Mouse (Mus musculus) liver, postnatal 0 days (tissue): ENCODE data around the gene Rapgef2. TPM values are rescaled to one million over a fixed set of nuclear protein-coding genes. Genes with fewer than 3 reads are reported as not detected.

Experiments
- ATAC-seq: fragments of 200-750 bp; cut with Nextera tagmentation; 2 replicates; pipeline ENCODE4 v1.8.0; 2017; ENCODE audit warnings: mild to moderate bottlenecking, moderate library complexity
- DNase-seq: peaks from one replicate; pipeline ENCODE4 v3.0.0-alpha.2; 2016
- H3K27ac ChIP-seq: fragments of 300-500 bp; sonication (generic); 2 replicates; pipeline ENCODE4 v1.5.1; 2014; ENCODE audit warnings: antibody characterized with exemption, moderate library complexity, mild to moderate bottlenecking, low read depth
- H3K27me3 ChIP-seq: fragments of 300-500 bp; sonication (generic); 2 replicates; pipeline ENCODE4 v1.6.1; 2014; ENCODE audit warnings: low read length, control low read depth, mixed read lengths; ENCODE audit not compliant: insufficient read depth
- H3K36me3 ChIP-seq: fragments of 300-500 bp; sonication (generic); replicated peaks from 2 replicates; pipeline ENCODE4 v1.6.1; 2014; ENCODE audit warnings: mild to moderate bottlenecking, control low read depth, low read length, moderate library complexity, mixed read lengths; ENCODE audit not compliant: insufficient read depth
- H3K4me1 ChIP-seq: fragments of 300-500 bp; sonication (generic); 2 replicates; pipeline ENCODE4 v1.6.1; 2014; ENCODE audit warnings: antibody characterized with exemption, mild to moderate bottlenecking, control low read depth; ENCODE audit not compliant: insufficient read depth
- H3K4me2 ChIP-seq: fragments of 300-500 bp; sonication (generic); 2 replicates; pipeline ENCODE4 v1.6.1; 2014; ENCODE audit warnings: low read depth, mild to moderate bottlenecking, low read length, moderate library complexity, mixed read lengths
- H3K4me3 ChIP-seq: fragments of 300-500 bp; sonication (generic); 2 replicates; pipeline ENCODE4 v1.5.1; 2014; ENCODE audit warnings: low read depth, low read length
- H3K9ac ChIP-seq: fragments of 300-500 bp; sonication (generic); replicated peaks from 2 replicates; pipeline ENCODE4 v1.6.1; 2014; ENCODE audit warnings: mild to moderate bottlenecking, moderate library complexity
- H3K9me3 ChIP-seq: fragments of 300-500 bp; sonication (generic); 2 replicates; pipeline ENCODE4 v1.6.1; 2016; ENCODE audit warnings: mild to moderate bottlenecking, control low read depth, low read length, mixed read lengths
- CTCF ChIP-seq: sonication (generic); IDR thresholded peaks from 2 replicates; pipeline ENCODE4 v1.5.1; 2016; ENCODE audit warnings: antibody characterized with exemption, low read depth
- EP300 ChIP-seq: IDR thresholded peaks from 2 replicates; pipeline ENCODE4 v1.6.1; 2016; ENCODE audit warnings: antibody characterized with exemption, low read depth, mild to moderate bottlenecking
- WGBS: fragments of 180-500 bp; shearing (Covaris S2); extraction: QIAGEN DNeasy Blood & Tissue Kit; methylation state at CpG from one replicate; pipeline ENCODE4 v1.1.7; 2014; ENCODE audit not compliant: insufficient replicate concordance; 5-methylcytosine and 5-hydroxymethylcytosine counted together
- polyA plus RNA-seq: library from polyadenylated mRNA; unstranded; fragments of >200 nt; fragmentation: Nextera tagmentation; extraction: Ambion mirVana; gene quantifications from 2 replicates; pipeline ENCODE4 v1.2.1, GENCODE M21; 2015

The Rapgef2 gene
- polyA plus RNA-seq, 1 experiment from 2014 or later = 1.8 TPM

GRCm38 (mm10) chr3:79296049-79296448, 9.7 kb upstream of the Rapgef2 start:
- Histone ChIP-seq H3K27me3 (no peaks in the 10 kb centered on the region), H3K4me1 (0 out of 2 replicates have a peak, but pooled peaks cover 3% of the 10 kb centered on the region), H3K27ac (no peak overlapping the region), H3K4me3 (no peak overlapping the region), H3K9ac (no peak overlapping the region), H3K9me3 (no peaks in the 10 kb centered on the region), H3K4me2 (no peak overlapping the region), H3K36me3 (no peaks in the 10 kb centered on the region)
- TF ChIP-seq EP300 = no peak
- ATAC-seq = peak; percentile 40; the same call in 1 of the 2 replicates
- WGBS = 57% methylated on average over 5 of the region's 5 CpGs
- DNase-seq = no peak

- Histone ChIP-seq H3K36me3 (no peaks in the 10 kb centered on the region), H3K4me2 (no peak overlapping the region), H3K4me1 (0 out of 2 replicates have a peak, but pooled peaks cover 3% of the 10 kb centered on the region), H3K9me3 (no peaks in the 10 kb centered on the region), H3K4me3 (no peak overlapping the region), H3K27me3 (no peaks in the 10 kb centered on the region), H3K27ac (no peak overlapping the region), H3K9ac (no peak overlapping the region)
- ATAC-seq (no peak), DNase-seq (no peak)
- 74% methylated on average over 3 of the region's 3 CpGs for WGBS
- TF ChIP-seq CTCF (no peak), EP300 (no peak)
Measured at GRCm38 (mm10) chr3:79294701-79295100, 8.4 kb upstream of the Rapgef2 start.

- 60% methylated on average over 4 of the region's 4 CpGs for WGBS
- no peak for TF ChIP-seq EP300
- no peak for TF ChIP-seq CTCF
- ATAC-seq = no peak
Measured at GRCm38 (mm10) chr3:79293023-79293422, 6.7 kb upstream of the Rapgef2 start.

GRCm38 (mm10) chr3:79289050-79289449, 2.7 kb upstream of the Rapgef2 start:
- 76% methylated on average over 3 of the region's 3 CpGs for WGBS
- ATAC-seq = no peak
- no peaks in the 10 kb centered on the region for H3K9me3 ChIP-seq
- 0 out of 2 replicates have a peak, but pooled peaks cover 3% of the 10 kb centered on the region for H3K27me3 ChIP-seq
- peaks cover 14% of the 10 kb centered on the region for H3K4me1 ChIP-seq
- H3K9ac ChIP-seq = no peak overlapping the region
- no peak overlapping the region for H3K27ac ChIP-seq
- H3K36me3 ChIP-seq = no peaks in the 10 kb centered on the region
- no peak overlapping the region for H3K4me3 ChIP-seq
- TF ChIP-seq EP300 (no peak), CTCF (no peak)
- no peak for DNase-seq
- no peak overlapping the region for H3K4me2 ChIP-seq

More at GRCm38 (mm10) chr3:79293023-79293422, 6.7 kb upstream of the Rapgef2 start:
- Histone ChIP-seq H3K27ac (no peak overlapping the region), H3K4me2 (no peak overlapping the region), H3K36me3 (no peaks in the 10 kb centered on the region), H3K9ac (no peak overlapping the region), H3K4me3 (no peak overlapping the region), H3K27me3 (no peaks in the 10 kb centered on the region), H3K4me1 (peaks cover 3% of the 10 kb centered on the region; the same call in 1 of the 2 replicates), H3K9me3 (no peaks in the 10 kb centered on the region)
- DNase-seq = no peak

GRCm38 (mm10) chr3:79287699-79288458, 1.6 kb upstream of the Rapgef2 start:
- Histone ChIP-seq H3K36me3 (no peaks in the 10 kb centered on the region), H3K4me1 (peaks cover 14% of the 10 kb centered on the region), H3K27me3 (0 out of 2 replicates have a peak, but pooled peaks cover 3% of the 10 kb centered on the region), H3K27ac (peak overlapping the region; percentile 95), H3K4me3 (peak overlapping the region; percentile 84), H3K9ac (peak overlapping the region; percentile 73), H3K4me2 (peak overlapping the region; percentile 91), H3K9me3 (no peaks in the 10 kb centered on the region)
- no peak for ATAC-seq
- WGBS = 7% methylated on average over 17 of the region's 17 CpGs
- DNase-seq = no peak
- TF ChIP-seq EP300 (no peak), CTCF (no peak)

GRCm38 (mm10) chr3:79287108-79287576, 825 bp upstream of the Rapgef2 start:
- peak overlapping the region; percentile 86 for H3K9ac ChIP-seq
- peak overlapping the region; percentile 95 for H3K27ac ChIP-seq
- H3K36me3 ChIP-seq = no peaks in the 10 kb centered on the region
- peak overlapping the region; percentile 84 for H3K4me3 ChIP-seq
- WGBS = under 1% methylated on average over 35 of the region's 60 CpGs
- ATAC-seq = peak; percentile 96
- peaks cover 17% of the 10 kb centered on the region for H3K4me1 ChIP-seq
- peak overlapping the region; percentile 91 for H3K4me2 ChIP-seq
- H3K9me3 ChIP-seq = no peaks in the 10 kb centered on the region
- 0 out of 2 replicates have a peak, but pooled peaks cover 3% of the 10 kb centered on the region for H3K27me3 ChIP-seq
- no peak for TF ChIP-seq CTCF
- no peak for TF ChIP-seq EP300
- DNase-seq = peak; percentile 91
